Mouse (Mus musculus): Measurements from ENCODE around the gene Itfg2.

Itfg2 gene

DNA sequence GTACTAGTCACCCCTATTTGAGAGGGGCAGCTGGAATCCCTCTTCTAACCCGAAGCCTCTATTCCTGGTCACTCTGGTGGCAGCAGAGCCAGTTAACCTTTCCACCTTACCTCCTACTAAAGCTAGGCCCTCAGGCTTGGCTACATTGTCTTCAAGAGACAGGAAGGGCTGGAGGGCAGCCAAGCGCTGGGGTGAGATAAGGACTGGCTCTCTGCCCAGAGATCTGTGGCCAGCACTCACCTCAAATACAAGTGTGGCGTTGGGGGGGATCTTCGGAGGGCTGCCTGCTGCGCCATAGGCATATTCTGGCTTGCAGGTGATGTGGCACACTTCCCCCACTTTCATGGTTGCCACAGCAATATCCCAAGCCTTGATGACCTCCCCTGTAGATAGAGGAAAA lies 10.7 kb upstream of the Itfg2 start:
- in situ Hi-C loops (cut with MboI, MseI) = no loop called here

- in situ Hi-C loops (cut with MboI, MseI) = no loop called here
These were observed 8.8 kb upstream of the Itfg2 start for GRCm38 (mm10) chr6:128433566-128433965.

DNA sequence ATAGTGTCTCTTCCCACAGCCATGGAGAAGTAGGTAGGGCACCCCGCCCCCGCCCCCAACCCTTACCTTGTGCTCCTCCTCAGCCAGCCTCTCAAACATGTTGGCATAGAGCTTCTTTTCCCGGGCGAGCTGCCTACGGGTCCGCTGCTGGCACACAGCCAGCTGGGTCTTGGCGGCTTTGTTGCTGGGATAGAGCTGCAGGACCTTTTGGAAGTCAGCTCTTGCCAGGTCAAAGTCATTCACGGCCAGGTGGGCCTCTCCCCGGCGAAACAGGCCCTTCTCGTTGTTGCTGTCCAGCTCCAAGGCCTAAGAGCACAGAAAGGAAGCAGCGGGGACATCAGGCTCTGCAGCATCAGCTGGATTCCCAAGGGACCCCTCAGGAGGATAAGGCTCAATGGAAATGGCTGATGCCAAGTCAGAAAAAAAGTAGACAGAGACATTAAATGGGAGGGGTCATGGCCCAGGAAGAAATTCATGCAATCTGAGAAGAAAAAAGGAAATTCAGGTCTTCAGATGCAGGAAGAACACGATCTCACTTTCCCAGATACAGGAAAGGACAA lies 7.7 kb upstream of the Itfg2 start:
- in situ Hi-C loops (cut with MboI, MseI) = no loop called here

DNA sequence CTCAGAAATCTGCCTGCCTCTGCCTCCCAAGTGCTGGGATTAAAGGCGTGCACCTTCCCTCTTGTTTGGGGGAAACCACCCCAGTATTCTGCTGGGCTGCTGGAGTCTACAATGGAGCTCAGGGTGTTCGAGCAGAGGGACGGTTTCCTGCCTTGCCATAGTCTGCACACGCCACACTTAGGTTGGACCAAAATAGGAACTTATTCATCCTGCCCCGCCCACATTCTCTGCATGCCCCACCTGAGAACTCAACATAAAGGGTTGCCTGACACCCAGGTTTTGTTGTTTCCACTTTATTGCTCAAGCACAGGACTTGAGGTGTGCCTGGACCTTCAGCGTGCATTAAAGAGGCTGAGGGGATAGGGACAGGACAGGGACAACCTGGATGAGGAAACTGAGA lies 5.1 kb upstream of the Itfg2 start:
- in situ Hi-C loops (cut with MboI, MseI) = no loop called here

- in situ Hi-C loops (cut with MboI, MseI) = no loop called here
These were observed 4.6 kb upstream of the Itfg2 start for GRCm38 (mm10) chr6:128429300-128429699.

- in situ Hi-C loops (cut with MboI, MseI) = no loop called here
These were observed 2.8 kb upstream of the Itfg2 start for GRCm38 (mm10) chr6:128427571-128427970.

DNA sequence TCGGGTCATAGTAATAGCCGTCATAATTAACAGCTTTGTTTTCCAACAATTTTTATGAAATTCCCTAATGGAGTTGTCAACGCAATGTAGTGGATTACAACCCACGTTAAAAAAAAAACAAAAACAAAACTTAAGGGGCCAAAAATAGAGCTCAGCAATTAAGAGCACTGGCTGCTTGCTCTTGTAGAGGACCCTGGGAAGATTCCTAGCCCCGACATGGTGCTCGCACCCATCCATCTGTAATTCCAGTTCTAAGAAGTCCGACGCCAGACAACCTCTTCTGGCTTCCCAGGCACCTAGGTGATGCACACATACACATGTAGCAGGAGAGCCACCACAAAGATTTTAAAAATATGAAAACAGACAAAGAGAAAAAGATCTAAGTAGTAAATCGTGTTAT lies 315 bp upstream of the Itfg2 start:
- in situ Hi-C loops (cut with MboI, MseI) = no loop called here

- in situ Hi-C loops (cut with MboI, MseI) = no loop called here
These were observed 1.0 kb downstream of the Itfg2 start for GRCm38 (mm10) chr6:128423496-128424268.

DNA sequence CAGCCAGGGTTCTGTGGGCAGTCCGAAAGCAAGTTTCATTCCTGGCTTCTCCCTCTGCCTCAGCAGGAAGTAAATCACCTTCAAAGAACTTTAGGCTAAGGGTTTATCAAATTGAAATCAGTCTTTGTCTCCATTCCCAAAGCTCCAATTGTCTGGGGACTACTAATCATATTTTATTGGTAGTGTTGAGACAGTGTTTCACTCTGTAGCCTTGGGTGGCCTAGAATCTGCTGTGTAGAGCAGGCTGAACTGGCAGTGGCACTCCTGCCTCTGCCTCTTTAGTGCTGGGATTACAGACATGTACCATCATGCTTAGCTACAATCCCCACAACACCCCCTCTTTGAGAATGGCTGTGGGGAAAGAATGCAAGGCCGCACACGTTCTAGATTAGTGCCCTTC lies 3.3 kb downstream of the Itfg2 start:
- in situ Hi-C loops (cut with MboI, MseI) = no loop called here

DNA sequence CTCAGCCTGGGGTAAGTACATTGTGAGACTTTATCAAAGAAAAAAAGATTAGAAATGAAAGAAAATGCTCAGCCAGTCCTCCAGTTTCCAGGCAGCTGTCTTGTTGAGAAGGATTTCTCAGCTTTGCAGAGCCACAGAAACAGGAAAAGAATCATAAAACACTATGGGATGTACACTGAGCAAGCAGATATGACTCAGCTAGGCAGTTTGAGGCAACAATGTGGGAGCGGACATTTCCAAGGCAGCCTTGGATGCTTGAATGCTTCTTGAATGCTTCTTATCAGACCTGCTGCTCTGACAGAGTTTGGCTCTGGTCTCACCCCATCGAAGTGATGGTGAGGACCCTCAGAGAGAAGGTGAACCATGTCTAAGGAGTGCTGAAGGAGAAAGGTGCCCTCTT lies 3.7 kb downstream of the Itfg2 start:
- in situ Hi-C loops (cut with MboI, MseI) = no loop called here

- in situ Hi-C loops (cut with MboI, MseI) = no loop called here
These were observed 6.7 kb downstream of the Itfg2 start for GRCm38 (mm10) chr6:128418076-128418475.

DNA sequence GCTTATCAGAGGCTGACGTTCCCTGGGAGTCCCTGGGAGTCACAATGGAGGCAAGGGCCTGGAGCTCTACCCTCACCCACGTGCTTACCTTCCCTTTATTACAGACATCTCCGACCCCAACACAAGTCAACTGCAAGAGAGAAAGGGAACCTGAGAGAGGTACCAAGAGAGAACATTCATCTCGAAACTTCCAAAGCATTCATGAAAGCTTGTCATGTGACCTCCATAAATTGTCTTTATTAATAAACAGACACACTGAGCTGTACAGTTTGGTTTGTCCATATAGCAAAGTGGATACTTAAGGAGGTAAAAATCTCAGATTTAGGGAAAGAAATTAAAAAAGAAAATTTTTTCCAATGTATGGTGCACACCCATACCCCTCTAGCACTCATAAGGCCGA lies 8.6 kb downstream of the Itfg2 start:
- in situ Hi-C loops (cut with MboI, MseI) = no loop called here

GRCm38 (mm10) chr6:128411115-128411514 lies 13.6 kb downstream of the Itfg2 start:
- in situ Hi-C loops (cut with MboI, MseI) = loop anchor here (5.0 kb wide), 1 partner anchor 49 kb away; the partner anchor contains the start of genes Foxm1 and Rhno1

DNA sequence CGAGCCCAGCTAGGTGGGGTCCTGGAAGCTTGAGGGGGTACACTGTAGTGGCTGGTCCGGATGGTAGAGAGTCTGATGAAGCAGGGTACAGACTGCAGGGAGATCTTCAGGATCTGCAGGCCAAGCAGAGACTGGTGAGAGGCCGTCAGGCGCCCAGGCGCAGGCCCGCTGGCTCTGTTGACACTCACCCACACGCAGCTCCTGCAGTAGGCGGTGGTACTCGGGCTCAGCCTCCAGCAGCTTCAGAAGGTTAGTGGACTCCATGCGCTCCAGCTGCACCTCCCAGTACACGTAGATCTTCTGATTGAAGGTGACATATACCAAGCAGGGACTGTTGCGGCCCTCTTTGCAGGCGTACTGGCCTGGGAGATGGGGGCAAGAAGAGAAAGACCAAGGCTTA lies 14.4 kb downstream of the Itfg2 start:
- in situ Hi-C loops (cut with MboI, MseI) = loop anchor here (5.0 kb wide), 1 partner anchor 48 kb away; the partner anchor contains the start of genes Foxm1 and Rhno1

- in situ Hi-C loops (cut with MboI, MseI) = no loop called here
These were observed 16.1 kb downstream of the Itfg2 start for GRCm38 (mm10) chr6:128408544-128409125.

DNA sequence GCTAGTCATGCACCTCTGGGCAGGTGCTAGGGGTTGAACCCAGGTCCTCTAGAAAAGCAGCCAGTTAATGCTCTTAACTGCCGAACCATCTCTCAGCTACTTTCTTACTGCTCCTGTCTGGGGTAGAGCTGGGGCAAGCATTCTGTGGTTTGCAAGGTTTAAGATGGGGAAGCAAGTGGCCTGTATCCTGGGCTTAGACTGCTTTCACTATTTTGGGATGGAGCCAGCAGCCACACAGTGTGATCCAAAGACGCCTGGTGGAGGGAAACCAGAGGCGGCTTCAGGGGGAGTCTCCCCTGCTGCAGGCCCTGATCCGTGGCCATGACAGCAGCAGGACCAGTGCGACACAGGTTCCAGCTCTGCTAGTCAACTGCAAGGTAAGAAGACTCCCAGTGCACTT lies 20.0 kb downstream of the Itfg2 start:
- in situ Hi-C loops (cut with MboI, MseI) = no loop called here

DNA sequence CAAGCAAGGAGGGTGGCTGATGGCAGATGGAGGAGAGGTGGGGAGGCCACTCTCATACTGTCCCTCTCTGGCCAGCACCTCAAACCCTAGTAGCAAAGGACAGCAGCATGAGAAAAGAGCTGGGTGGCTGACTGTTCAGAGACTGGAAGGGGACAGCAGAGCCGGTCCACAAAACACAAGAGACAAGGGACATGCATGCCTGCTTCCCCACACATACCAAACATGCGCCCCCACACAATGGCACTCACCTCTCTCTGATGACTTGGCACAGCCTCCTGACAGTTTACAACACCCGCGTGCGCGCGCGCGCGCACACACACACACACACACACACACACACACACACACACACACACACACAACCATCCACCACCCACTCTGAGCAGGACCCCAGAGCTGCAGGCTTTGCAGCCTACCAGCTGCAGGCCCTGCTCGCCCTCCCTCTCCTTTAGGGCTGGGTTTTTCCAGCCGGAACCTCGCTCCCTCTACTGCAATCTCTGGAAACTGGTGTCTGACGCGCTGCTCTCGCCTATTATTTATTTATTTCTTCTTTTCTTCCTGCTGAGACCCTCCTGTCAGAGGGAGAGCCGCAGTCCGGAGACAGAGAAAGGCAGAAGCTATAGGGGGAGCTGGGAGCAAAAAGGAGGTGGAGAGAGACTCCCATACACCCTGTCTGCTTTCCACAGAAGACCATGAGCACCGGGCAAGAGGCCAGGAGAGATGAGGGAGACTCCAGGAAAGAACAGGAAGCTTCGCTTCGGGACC lies 25.1 kb downstream of the Itfg2 start:
- in situ Hi-C loops (cut with MboI, MseI) = no loop called here

DNA sequence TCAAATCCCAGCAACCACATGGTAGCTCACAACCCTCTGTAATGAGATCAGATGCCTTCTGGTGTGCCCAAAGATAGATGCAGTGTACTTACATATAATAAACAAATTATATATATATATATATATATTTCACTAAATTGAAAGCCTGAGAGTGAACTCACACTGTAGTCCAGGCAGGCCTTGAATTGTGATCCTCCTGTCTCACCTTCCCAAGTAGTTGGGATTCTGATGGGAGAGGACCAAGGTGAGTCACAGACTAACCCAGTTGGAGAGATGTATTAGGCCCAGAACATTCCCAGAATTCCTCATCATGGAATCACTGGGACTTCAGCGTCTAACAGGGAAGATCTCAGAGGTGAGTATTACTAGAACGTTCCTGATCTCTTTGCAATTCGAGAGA lies 25.7 kb downstream of the Itfg2 start, which contains the start of gene Nrip2:
Gene Nrip2 (plus strand): TSS at position 301 of the 400 bp plus-strand sequence.
- in situ Hi-C loops (cut with MboI, MseI) = no loop called here

DNA sequence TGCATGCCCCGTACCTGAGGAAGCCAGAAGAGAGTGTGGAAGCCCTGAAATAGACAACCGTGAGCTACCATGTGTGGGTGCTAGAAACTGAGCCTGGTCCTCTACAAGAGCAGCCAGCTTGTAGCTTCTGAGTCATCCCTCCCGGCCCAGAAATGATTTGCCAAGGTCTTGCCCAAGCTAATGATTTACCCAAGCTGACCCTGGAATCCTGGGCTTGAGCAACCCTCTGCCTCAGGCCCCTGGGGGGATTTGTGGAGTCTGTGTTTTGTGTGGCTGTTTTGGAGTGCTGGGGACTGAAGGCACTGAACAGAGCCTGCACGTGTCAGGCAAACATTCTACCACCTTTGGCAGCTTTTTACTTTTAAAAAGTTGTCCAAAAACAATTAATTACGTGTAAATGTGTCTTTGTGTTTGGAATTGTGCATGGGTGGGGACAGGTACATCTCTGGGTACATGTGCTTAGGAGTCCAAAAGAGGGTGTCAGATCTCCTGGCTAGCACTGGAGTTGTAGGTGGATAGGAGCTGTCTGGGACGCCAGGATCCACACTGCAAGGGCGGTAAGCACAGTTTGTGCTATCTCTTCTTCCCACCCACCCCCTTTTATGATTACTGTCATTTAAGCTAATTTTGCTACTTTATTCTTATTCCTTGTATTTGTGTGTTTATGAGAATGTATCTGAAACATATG lies 27.0 kb downstream of the Itfg2 start:
- in situ Hi-C loops (cut with MboI, MseI) = no loop called here

DNA sequence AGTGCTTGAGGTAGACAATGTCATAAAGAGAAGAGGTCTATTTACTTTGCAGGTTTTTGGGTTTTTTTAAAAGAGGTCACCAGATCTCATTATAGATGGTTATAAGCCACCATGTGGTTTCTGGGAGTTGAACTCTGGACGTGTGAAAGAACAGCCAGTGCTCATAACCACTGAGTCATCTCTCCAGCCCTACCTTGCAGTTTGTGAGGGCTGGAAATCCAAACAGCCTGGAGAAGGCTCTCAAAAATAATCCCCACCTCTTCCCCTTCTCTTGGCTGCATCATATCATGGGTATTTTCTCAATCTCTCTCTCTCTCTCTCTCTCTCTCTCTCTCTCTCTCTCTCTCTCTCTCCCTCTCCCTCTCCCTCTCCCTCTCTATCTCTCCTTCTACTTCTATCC lies 34.0 kb downstream of the Itfg2 start:
- in situ Hi-C loops (cut with MboI, MseI) = no loop called here

GRCm38 (mm10) chr6:128389185-128389584 lies 35.5 kb downstream of the Itfg2 start:
- in situ Hi-C loops (cut with MboI, MseI) = no loop called here

DNA sequence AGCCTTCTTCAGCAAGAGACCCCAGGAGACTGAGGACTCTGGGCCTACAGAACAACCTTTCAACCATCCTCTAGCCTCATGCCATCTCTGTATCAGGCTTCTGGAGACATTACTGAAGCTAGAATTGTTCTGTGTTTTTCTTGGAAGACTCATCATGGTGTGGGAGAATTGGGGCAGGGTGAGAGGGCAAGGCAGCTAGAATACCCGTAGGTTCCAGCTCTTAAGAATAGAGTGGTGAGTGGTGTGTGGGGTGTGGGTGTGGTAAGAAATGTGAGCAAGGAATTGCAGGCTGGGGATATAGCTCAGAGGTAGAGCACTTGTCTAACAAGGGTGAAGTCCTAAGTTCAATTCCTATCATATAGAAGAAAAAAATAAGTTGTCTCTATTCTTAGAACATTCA lies 39.7 kb downstream of the Itfg2 start:
- in situ Hi-C loops (cut with MboI, MseI) = no loop called here

Measured in regulatory T cell (primary cell).